Mouse (Mus musculus) limb, embryonic 12.5 days (tissue): ENCODE measurements around the gene Gpr165. TPM values are rescaled to one million over a fixed set of nuclear protein-coding genes. Genes with fewer than 3 reads are reported as not detected.

Source experiments
- ATAC-seq: fragments of 200-750 bp; cut with Nextera tagmentation; 2 replicates; pipeline ENCODE4 v1.8.0; 2017; ENCODE audit warnings: low read depth, moderate TSS enrichment; ENCODE audit not compliant: insufficient number of reproducible peaks, insufficient read depth, low FRiP score, low TSS enrichment
- H3K27ac ChIP-seq: fragments of 300-500 bp; sonication (generic); 2 replicates; pipeline ENCODE4 v1.5.1; 2016; ENCODE audit warnings: mild to moderate bottlenecking, moderate library complexity
- H3K27me3 ChIP-seq: fragments of 300-500 bp; sonication (generic); 2 replicates; pipeline ENCODE4 v1.6.1; 2016; ENCODE audit warnings: mild to moderate bottlenecking, moderate library complexity
- H3K36me3 ChIP-seq: fragments of 300-500 bp; sonication (generic); 2 replicates; pipeline ENCODE4 v1.6.1; 2016; ENCODE audit warnings: mild to moderate bottlenecking, moderate library complexity
- H3K4me1 ChIP-seq: fragments of 300-500 bp; sonication (generic); replicated peaks from 2 replicates; pipeline ENCODE4 v1.6.1; 2016
- H3K4me2 ChIP-seq: fragments of 300-500 bp; sonication (generic); 2 replicates; pipeline ENCODE4 v1.6.1; 2016; ENCODE audit warnings: mild to moderate bottlenecking, moderate library complexity
- H3K4me3 ChIP-seq: fragments of 300-500 bp; sonication (generic); replicated peaks from 2 replicates; pipeline ENCODE4 v1.5.1; 2016; ENCODE audit warnings: mild to moderate bottlenecking
- H3K9ac ChIP-seq: fragments of 300-500 bp; sonication (generic); replicated peaks from 2 replicates; pipeline ENCODE4 v1.6.1; 2016; ENCODE audit warnings: mild to moderate bottlenecking, moderate library complexity
- H3K9me3 ChIP-seq: fragments of 300-500 bp; sonication (generic); 2 replicates; pipeline ENCODE4 v1.6.1; 2016; ENCODE audit warnings: mild to moderate bottlenecking, moderate library complexity
- WGBS: fragments of 180-500 bp; shearing (Covaris S2); methylation state at CpG from one replicate; pipeline ENCODE4 v1.1.7; 2016; 5-methylcytosine and 5-hydroxymethylcytosine counted together
- polyA plus RNA-seq: library from polyadenylated mRNA; unstranded; fragments of >200 nt; fragmentation: Nextera tagmentation; extraction: Ambion mirVana; gene quantifications from 2 replicates; pipeline ENCODE4 v1.2.1, GENCODE M21; 2016

Gpr165 gene
- polyA plus RNA-seq = 0.36 and 0.44 TPM in 2 replicates

GRCm38 (mm10) chrX:96712907-96713774 lies at the start of gene Gpr165:
Gene Gpr165 (plus strand): TSS chrX:96713441.
- WGBS = 21% methylated on average over 16 of the region's 16 CpGs
- no peaks in the 10 kb centered on the region for H3K36me3 ChIP-seq
- peak within 1 kb of the TSS; percentile 34 for H3K4me3 ChIP-seq
- peak; percentile 95 for ATAC-seq
- H3K9me3 ChIP-seq = no peaks in the 10 kb centered on the region
- H3K9ac ChIP-seq = no peak within 1 kb of the TSS; the same call in 1 of the 2 replicates
- H3K4me1 ChIP-seq = no peaks in the 10 kb centered on the region
- H3K27me3 ChIP-seq = peaks cover 5% of the 10 kb centered on the region; the same call in 1 of the 2 replicates
- no peak within 1 kb of the TSS for H3K27ac ChIP-seq
- H3K4me2 ChIP-seq = peak within 1 kb of the TSS; percentile 57

- H3K4me1 ChIP-seq = no peaks in the 10 kb centered on the region
- WGBS = 48% methylated on average over 1 of the region's 1 CpGs
- no peak overlapping the region for H3K4me3 ChIP-seq
- no peak overlapping the region for H3K27ac ChIP-seq
- no peak for ATAC-seq
- no peak overlapping the region for H3K9ac ChIP-seq
- no peaks in the 10 kb centered on the region for H3K36me3 ChIP-seq
- H3K4me2 ChIP-seq = no peak overlapping the region
- no peaks in the 10 kb centered on the region for H3K27me3 ChIP-seq
- no peaks in the 10 kb centered on the region for H3K9me3 ChIP-seq
Measured at GRCm38 (mm10) chrX:96674871-96675270, 38.4 kb upstream of the Gpr165 start.
